Mouse (Mus musculus) urinary bladder, postnatal 36 days (tissue): ENCODE data around the gene Pnpo.

Experiments used
- DNase-seq, 2 experiments: peaks; one replicate each; pipeline ENCODE4 v3.0.0; 2022; ENCODE audit warnings: low spot score in 2 of 2, mixed read lengths in 1 of 2

The Pnpo gene

DNA sequence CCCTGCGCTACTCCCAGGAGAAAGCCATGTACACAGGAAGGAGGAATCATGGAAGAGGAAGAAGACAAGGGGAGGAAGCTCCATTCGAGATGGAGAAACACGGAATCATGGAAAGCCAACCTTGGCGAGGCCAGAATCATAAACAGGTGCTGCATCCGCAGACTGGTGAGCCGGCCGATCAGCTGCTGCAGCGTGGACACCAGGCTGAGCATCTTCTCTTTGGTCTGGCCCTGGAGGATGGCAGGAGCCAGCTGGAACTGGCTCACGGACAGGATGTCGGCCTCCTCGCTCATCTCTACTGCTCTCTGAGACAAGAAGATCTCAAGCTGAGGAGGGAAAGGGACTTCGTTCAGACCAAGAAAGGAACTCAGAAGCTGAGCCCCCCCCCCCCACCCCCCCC lies 35.2 kb downstream of the Pnpo start:
- no peak for DNase-seq

DNA sequence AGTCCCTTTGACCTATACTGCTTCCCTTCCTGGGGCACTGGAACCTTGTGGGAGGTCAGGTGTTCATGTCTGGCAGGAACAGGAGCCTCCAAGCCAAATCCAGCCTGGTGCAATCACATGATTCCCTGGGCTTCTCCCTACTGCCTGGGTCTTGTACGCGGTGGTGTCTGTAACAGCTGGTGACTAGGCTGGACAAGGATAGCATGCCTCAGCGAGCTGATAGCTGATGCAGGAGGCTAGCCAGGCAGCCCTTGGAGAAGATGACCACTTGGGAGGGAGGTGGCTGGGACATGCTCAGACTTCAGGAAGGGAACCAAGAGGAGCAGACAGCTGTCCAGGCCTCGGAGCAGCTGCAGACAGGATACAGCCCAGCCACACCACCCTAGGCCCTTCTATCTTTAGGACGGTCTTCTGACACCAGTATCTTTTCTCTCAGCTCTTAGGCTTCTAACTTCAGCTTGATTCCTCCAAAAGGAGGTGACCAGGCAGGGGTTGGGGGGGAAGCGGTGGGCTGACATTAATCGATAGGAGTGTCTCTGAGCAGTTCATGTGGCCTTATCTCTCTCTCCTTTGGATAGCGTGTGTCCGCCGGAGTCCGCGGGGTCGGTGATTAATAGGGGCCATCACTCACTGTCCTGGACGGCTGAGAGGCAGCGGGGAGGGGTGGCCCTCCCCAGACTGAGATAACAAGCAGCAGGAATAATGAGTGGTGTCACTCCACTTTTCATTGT lies 37.2 kb downstream of the Pnpo start:
- DNase-seq, result no peak

DNA sequence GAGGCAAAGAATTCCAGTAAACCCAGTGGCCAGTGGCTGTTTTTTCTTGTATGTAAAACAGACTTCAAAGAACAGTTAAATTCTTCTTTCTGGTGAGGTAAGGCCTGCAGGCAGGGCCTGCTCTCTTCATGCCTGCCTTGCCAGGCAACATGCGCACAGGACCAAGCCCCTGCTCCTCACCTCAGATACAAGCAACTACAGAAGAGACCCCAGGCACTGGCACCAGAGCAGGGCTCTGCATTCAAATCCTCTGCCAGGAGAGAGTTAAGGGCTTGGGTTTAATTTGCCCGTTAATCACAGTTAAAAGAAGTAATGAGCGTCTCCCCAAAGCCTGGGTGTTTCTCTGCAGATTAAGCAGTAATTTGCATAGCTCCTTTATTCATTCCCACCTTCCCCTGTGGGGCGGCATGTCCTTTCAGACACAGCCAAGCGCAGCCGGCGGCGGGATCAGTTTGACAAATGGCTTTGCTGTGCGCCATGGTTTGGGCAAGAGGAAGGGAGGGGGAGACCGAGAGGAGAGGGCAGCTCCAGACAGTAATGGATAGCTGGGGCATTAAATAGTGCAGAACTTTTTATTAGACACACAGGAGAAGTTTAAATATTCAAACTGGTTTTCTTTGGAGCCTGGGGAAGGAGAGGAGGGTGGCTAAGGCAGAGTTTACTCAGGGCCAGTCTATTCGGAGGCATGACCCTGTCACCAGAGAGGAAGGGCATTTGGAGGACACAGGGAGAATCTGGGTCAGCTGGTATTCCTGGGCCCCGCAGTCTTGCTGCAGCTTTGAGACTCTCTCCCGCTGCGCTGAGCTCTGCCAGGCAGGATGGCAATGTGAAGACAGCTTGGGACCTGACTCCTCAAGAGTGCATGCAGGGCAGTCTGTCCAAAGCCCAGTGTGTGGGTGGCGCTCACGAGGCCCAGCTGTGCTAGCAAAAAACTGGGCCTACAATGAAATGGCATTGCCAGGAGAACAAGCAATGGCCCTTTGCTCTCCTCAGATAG lies 40.8 kb downstream of the Pnpo start:
- no peak for DNase-seq

DNA sequence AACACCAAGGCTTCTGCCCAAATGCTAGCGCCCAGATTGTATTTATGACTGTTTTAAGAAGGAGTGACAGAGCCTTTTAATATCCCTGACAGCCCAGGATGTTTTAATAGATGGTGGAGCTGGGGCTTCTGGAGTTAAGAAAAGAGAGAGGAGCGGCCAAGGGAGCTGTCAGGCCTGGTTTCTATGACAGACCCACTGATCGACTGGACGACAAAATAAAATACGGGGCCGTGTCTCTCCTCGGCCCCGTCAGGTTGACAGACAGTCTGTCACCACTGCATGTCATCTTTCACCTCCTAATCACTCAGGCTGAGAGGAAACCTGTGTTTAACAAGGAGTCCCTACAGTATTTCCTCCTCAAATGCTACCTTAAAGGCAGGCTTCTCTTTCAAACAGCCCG lies 42.5 kb downstream of the Pnpo start:
- no peak for DNase-seq

DNA sequence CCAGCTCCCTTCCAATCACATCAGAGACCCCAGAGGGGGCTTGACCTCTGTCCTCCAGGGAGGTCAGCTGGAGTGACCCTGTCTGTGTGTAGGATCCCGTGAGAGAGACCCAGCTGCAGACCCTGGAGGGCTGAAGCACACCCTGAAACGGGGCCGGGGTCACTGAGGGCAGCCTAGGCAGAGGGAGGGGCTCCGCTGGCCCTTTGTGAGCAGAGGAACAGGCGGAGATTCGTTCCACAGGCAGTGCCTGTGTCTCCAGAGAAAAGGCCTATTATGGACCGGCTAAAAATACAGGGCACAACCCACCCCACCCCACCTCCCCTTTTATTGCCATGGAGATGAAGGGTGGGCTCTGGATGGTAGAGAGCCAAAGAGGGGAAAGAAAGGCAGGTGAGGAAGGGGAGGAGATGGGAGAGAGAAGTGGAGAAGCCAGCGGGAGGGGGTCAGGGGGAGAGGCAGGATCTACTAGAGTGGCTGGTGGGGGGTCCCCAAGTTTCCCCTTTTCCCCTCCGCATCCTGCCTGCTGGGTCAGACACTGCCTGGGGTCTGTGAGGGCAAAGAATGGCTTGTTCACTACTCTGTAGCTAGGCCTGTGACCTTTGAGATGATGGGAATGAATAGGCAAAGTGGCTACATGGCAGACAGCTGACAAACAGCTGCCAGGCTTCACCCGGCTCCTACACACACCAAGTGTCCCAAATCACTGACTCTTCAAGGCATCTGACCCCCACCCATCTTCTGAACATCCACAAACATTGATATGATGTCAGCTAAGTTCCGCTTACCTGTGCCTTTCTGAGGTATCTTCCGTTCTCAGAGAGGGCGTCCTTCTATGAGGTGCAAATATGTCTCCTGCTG lies 44.1 kb downstream of the Pnpo start:
- DNase-seq, result no peak

DNA sequence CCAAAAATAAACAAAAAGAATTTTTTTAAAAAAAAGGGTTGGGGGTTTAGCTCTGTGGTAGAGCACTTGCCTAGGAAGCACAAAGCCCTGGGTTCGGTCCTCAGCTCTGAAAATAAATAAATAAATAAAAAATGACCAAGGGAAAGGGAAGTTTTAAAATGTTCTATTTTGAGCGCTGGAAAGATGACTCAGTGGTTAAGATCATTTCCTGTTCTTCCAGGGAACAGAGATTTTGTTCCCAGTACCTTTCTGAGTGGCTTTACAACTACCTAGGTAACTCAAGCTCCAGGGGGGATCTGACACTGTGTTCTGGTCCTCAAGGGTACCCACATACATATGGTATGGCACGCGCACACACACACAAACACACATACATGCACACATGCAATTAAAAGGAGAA lies 47.9 kb downstream of the Pnpo start:
- no peak for DNase-seq

DNA sequence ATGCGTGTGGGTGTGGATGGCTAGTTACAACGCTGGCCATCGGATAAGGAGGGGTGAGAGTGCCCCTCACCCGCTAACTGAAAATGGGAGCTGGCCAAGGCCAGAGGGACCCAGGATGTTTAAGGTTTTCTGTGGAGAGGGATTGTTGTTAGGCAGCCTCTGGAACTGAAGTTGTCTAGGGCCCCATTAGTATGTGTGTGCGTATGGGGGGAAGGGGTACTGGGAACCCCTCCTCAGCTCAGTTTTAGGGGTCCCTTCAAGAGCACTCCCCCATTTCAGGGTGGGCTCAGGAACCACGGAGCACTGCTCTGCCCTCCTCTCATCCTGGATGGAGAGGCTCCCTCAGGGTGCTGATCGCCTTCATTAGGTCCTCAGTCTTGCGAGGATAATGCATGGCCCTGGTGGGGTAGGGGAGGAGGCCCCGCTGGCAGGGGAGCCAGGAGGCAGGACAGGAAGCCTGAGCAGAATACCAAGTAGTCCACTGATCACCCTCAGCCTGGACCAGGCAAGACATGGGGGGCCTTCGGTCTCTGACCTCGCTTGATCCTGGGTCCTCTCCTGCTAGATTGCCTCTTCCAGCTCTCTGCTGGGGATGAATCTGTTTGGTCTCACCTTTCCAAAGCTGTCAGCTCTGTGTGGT lies 50.5 kb downstream of the Pnpo start:
- no peak for DNase-seq

DNA sequence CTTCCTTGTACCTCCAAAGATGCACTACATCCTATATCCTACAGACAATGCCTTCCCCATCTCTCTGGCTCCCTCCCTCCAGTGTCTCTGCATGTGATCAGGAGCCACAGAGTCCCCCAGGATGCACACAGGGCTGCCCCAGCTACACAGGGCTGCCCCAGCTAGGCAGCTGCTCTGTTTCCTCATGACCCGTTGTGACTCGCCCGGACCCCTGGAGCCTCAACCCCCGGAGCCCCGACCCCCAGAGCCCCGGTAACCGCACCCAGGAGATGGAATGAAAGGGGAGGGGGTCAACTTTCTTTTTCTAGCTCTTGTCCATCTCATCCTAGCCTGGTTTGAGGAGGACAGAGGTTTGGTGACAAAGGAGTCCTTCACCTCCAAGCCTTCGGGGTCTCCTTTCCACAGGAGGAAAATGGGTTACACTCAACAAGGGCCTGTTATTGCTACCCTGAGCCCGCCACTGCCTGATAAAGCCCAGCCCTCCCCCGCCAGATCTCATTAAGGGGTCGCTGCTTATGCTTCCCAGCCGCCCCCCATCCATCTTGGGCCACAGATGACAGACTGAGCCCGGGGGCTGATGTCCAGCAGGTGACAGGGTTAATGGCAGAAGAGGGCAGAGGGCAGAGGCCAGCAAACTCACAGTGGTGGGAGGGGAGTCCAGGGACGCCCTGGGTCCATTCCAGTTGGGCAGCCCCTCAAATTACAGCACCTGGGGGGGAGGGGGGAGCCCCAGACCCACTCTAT lies 51.8 kb downstream of the Pnpo start:
- no peak for DNase-seq
